Mouse (Mus musculus) spleen, postnatal 4 days (tissue): ENCODE data around the gene Pip4k2b.
"Not testable (repeated sequence)": the region's sequence is repeated elsewhere in the genome, so short reads cannot be mapped to it uniquely, and the experiment has no call there.

Source experiments
- DNase-seq, 2 experiments: peaks; one replicate each; pipeline ENCODE4 v3.0.0; 2022; ENCODE audit warnings: low spot score in 2 of 2

The Pip4k2b gene

DNA sequence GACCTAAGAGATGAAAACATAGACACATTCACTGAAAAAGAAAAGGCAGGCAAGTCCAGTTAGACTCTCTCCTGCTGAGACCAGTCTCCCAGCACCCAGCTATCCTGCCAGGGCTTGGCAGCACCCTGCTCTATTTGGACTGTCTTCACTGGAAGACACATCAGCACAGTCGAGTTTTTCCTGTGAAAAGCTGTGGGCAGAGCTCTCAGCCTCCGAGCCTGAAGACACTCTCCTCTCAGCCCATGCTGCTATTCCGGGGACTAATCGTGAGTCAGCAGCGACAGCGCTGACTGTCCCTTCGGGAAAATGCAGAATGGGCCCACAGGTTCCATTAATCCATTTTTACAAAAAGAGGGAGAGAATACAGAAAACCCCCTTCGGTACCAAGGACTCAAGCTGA lies 8.8 kb upstream of the Pip4k2b start:
- no peak for DNase-seq

DNA sequence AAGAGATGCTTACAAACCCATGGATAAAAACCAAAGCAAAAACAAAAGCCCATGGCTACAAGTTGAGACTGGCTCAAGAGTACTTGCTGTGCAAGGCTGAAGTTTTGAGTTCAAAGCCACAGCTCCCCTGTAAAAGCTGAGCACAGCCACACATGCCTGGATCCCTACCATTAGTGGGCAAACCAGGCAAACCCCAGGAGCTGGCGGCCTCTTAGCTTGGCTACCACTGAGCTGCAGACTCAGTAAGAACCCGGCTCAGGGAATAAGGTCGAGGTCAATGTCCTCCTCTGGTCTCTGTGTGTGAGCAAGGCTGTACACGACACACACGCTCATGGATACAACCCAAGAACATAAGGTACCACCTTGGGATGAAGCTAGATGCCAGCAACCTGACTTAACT lies 4.0 kb upstream of the Pip4k2b start:
- DNase-seq, result no peak

DNA sequence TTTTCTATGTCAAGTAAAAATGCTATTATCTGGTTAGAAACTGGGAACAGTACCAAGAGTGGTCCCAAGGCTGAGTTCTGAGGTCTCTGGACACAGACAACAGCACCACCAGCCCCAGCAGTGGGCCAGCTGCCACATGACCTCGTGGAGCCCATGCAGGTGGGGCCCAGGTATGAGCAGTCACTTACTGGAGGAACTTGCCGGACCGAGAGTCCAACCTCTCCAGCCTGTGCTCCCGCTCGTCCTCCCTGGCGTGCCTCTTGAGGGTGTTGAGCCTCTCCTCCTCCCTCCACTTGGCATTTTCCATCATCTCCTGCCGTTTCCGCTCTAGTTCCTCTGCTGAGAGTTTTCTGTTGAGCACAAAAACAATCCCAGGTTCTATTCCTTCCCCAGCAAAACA lies 3.3 kb upstream of the Pip4k2b start:
- no peak for DNase-seq

DNA sequence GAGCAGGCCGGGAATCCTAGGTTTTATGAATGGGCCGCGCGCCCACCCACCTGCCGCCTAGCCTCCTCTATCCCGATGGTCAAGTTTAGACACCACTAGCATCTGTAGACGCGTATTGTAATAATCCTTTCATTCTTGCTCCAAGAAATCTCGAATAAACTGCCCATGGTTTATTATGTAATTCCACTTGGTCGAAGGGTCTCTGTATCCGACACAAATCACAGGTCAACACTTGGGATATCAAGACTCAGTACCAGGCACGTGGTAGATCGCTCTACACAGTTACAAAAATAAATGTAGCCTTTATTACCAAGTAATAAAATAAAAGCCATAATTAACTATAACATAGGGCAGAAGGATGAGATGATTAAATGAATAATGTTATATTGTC lies 822 bp upstream of the Pip4k2b start:
- no peak for DNase-seq

DNA sequence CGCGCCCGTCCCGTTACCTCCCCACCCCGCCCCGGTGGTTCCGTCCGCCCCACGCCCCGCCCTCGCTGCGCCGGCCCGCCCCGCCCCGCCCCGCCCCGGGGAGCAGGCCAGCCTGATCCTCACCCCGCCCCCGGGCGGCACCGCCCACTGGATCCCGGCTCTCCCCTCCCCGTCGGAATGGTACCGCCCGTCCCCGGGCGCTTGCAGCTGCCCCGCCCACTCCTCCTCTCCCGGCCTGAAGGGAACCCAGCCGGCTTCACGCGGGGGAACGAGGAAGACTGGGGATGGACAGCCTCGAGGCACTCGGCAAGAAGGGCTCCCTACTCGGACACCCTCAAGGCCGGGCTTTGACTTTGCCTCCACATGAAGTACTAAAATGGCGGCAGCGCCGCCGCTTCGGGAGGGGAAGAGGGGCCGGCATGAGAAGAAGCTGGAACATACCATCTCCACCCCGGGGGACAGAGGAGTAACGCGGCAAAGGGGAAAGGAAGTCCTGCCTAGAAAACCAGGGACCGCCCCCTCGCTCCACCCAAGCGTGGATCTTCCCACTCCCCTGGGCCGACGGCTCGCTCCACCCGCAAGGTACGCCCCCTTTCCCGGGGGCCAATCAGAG lies 320 bp upstream of the Pip4k2b start:
- DNase-seq, result peak; percentile 99

DNA sequence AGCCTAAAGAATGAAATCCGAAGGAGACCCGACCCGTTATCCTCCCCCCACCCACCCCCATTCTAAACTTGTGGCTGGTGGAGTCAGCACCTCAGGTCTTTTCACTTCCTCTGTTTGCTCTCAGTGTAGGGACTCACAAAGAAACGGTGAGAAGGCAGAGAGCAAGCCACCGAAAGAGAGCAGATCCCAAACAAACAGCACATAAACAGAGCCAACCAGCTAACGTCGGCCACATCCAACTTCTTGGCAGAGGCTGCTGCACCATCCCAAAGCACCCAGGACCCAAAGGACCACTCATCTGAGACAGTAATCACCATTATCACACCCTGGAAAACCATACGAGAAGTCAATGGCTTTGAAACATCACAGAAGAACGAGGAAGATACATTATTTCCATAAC lies 1.1 kb downstream of the Pip4k2b start:
- peak in 1 of 2 experiments; percentile 66 for DNase-seq

DNA sequence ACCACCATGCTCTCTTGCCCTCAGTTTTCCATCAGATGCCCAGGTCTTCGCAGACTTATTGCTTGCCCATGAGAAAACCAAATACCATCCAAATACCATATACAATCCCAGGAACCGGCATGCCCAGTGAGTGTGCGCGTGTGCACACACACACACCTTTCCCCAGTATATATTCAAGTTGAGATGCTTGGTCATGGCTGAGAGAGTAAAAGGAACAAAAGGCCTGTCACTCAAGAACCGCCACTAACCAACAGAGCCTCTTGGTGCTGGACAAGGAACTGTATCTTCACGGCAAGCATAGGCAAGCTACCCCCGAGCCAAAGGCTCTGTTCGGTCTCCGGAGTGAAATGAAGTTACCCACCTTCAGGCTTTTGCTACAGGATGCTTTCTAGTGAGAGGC lies 1.9 kb downstream of the Pip4k2b start:
- peak in 1 of 2 experiments; percentile 62 for DNase-seq

DNA sequence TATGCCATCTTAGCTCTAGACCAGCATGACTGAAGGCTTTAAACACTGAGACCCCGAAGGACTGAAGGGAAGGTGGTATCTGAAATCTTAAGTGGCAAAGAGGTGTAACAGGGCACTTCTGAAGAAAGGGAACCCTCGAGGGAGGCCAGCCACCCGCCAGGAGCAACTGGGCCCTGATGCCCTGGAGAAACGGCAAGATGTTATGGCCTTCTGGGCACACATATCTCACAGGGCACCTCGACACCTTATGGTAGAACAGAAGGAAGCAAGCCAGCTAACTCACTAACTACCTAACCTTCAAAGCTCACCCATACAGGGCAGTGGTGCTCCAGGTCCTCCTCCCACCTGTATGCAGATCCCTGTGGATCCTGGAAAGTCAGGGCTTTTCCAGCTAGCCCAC lies 2.3 kb downstream of the Pip4k2b start:
- DNase-seq, result peak in 1 of 2 experiments; percentile 59

DNA sequence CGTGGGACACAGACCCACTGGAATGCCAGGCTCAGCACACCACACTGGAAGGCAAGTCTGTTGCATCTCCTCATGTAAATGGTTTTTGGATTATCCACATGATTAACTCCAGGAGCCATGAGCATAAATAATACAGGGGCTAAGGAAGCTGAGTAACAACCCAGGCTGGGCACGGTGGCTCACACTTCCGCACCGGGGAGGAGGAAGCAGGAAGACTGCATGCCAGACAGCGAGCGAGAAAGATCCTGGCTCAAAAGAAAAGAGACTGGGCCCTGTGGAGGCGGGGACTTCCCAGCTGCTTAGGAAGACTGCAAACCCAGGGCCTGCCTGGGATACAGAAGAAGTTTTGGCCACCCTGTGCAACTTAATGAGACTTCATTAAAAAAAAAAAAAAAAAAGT lies 4.3 kb downstream of the Pip4k2b start:
- DNase-seq, result peak in 1 of 2 experiments; percentile 61

DNA sequence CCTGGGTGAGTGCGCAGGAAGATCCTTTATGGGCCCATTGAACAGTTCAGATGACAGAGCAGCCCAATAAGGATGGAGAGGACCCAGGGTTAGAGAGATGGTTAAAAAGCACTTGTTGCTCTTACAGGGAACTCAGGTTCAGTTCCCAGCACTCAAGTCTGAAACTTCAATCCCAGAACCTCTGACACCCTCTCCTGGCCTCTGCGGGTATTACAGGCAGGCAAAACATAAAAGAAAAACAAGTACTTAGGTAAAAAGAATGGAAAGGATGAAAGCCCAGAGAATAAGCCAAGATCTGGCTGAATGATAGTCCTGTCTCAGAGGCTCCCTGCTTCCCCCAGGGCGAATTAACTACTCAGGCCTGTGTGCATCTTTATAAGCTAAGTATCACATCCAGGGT lies 5.3 kb downstream of the Pip4k2b start:
- peak in 1 of 2 experiments; percentile 60 for DNase-seq

DNA sequence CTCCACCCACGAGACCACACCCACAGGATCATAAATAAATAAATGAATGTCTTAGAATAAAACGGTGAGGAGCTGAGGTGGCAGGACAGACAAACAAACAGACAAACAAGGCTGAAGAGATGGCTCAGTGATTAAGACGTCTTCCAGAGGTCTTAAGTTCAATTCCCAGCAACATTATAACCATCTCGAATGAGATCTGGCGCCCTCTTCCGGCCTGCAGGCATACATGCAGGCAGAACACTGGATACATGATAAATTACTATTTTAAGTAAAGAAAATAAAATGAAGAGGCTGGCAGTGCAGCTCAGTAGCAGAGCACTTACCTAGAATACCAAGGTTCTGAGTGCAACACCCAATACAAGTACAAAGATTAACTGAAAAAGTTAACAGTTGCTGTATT lies 5.8 kb downstream of the Pip4k2b start:
- no peak for DNase-seq

DNA sequence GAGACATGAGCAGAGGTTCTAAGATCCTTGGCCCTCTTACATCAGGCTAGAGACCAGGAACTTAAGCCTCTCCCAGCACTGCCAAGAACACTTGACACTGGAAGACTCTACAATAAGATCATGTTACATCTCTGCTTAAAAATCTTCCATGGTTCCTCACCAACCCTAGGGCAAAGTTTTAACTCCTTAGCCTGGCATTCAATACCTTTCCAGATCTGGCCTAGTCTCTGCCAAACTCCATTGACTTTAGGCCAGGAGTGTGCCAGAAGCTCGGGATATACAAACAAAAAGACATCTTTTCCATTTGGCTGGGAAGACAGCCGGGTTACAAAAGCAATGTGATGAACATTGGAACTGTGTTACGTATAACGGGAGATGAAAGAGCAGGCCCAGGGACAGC lies 6.9 kb downstream of the Pip4k2b start:
- no peak for DNase-seq

DNA sequence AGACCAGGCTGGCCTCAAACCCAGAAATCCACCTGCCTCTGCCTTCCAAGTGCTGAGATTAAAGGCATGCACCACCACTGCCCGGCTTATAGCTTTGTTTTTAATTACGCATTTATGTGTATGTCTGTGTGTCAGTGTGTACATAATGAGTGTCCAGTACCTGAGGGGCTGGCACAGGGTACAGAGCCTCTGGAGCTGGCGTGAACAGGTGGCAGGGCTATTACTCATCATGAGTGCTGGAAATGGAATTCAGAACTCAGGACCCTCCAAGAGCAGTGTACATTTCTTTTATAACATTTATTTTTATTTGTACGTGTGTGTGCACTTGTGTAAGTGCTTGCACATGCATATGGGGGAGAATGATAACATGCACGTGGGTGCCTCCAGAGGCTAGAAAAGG lies 7.9 kb downstream of the Pip4k2b start:
- no peak for DNase-seq

DNA sequence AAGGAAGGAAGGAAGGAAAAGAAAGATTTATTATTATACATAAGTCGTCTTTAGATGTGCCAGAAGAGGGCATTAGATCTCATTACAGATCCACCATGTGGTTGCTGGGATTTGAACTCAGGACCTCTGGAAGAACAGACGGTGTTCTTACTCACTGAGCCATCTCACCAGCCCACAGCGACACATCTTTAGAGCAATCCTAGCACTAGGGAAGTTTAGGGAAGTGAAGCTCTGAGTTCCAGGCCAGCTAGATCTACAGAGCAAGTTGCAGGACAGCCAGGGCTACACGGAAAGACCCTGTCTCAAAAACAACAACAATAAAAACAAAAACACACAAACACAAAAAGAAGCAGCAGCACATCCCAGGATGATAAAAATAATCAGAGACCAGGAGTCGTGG lies 9.7 kb downstream of the Pip4k2b start:
- DNase-seq, result not testable (repeated sequence)

DNA sequence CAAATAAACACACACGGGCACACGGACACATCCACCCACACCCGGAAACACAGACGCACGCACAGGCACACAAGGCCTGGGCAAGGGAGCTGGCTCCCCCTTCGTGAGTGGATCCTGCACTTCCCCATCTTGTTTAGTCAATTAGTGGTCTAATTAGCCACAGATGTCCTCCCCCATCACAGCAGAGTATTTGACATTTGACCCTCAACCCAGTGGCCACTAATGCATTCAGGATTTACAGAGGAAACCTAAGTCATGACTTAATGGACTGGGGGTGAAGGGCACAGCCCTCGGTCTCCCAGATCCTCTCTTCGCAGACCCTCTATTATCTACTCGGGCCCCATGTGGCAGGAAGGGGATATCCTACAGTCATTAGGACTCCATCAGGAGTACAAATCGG lies 10.8 kb downstream of the Pip4k2b start:
- no peak for DNase-seq

DNA sequence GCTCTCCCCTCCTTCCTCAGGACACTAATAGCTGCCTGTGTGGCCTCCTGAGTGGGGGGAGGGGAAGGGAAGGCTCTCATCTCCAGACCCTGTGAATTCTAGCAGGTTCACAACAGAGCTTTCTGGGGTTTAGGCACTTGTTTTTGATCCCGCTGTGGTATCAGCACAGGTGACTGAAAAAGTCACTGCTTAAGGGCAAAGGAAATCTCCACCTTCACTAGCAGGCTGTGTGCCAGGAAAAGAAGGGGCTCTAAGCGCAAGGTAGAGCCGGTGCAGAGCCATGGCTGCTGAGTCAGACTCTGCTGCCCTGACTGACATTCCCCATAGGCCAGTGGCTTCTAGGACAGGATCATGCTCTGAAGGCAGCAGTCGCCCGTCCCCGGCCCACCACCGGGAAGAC lies 15.8 kb downstream of the Pip4k2b start:
- no peak for DNase-seq

DNA sequence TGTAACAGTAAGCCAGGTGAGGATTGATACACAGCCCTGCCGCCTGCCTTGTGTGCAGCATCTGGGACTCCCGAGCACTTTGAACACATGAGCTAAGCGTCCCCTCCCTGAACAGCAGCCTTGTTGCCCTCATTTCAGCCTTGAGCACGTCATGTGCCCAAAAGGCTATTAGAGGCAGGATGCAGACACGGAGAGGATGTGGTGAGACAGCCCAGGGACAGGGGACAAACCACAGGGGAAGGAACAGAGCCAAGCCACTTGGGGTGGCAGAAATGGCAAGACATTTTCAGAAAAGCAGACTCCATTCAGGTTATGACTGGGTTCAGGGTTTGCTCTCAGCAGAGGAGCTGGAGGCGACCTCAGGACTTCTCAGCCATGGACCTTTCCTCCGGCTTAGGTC lies 16.2 kb downstream of the Pip4k2b start:
- DNase-seq, result no peak

DNA sequence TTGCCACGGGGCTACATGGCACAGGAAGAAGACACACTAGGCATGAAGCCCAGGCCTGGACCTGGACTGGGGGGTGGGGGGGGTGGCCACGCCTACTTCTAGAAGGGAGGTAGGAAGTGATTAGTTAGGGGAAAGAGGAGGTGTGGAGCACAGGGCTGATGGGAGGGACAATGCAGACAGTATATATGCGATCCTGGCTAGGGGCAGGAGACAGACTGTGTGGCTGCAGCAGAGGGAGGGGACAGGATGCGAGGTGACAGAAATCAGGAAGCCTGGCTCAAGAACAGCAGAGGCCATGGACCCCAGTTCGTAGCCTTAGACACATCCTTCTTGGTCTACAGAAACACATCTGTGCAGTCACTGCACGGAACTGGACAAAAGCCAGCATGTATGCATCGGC lies 20.8 kb downstream of the Pip4k2b start:
- DNase-seq, result no peak

DNA sequence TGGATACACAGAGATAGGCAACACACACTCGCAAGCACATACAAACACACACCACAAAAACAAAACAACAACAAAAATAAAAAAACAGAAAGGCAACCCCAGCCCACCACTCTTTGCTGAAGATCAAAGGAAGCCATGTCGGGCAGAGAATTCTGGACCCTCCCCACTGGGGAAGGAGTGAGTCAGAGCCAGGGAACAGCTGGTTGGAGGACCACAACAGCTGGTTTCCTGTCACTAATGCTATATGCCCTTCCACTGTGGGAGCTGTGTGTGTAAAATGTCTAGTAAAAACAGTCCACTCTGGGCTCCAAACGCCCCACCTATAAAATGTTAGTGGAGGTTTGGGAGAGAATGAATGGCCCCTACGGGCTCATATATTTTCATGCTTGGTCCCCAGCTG lies 23.2 kb downstream of the Pip4k2b start:
- no peak for DNase-seq

DNA sequence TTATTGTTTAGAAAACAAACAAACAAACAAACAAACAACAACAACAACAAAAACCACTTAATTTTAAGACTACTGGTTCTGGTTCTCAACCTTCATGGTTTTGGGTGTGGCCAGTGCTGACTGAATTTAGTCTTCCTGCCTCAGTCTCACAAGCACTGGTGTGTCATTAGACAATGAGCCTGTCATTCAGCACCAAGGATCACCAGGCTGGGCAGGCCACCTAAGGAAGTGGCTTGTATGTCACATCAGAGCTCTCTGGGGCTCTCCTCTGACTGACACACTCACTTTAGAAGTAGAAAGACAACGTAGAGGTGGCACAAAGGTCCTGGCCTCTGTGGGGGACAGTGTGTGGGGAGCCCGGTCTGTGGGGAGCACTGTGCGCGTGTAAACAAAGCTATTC lies 25.5 kb downstream of the Pip4k2b start:
- DNase-seq, result no peak

DNA sequence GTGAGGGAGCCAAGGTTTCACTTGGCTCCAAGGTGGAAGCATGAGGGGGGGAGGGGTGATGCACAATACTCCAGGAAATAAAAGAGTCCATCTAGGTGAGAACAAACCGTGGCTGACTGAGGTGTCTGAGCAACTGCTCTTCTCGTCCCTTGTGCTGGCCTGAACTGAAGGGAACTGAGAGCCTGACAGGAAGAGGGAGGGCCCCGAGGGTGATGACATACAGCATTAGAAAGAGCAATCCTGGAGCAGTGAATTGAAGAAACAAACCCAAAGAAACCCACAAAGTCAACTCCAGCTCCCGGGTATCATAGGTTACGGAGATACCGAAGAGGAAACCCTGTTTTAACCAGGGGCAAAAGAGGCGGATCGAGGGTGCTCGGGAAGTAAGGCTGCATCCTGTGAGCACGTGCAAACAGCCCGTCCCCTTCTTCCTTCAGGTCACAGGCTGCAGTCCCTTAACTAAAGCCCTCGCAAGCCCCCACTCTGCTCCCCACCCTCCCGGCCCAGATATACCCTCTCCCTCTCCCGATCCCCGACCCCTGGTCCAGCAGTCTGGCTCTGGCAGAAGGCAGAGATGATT lies 26.1 kb downstream of the Pip4k2b start:
- DNase-seq, result peak in 1 of 2 experiments; percentile 31

DNA sequence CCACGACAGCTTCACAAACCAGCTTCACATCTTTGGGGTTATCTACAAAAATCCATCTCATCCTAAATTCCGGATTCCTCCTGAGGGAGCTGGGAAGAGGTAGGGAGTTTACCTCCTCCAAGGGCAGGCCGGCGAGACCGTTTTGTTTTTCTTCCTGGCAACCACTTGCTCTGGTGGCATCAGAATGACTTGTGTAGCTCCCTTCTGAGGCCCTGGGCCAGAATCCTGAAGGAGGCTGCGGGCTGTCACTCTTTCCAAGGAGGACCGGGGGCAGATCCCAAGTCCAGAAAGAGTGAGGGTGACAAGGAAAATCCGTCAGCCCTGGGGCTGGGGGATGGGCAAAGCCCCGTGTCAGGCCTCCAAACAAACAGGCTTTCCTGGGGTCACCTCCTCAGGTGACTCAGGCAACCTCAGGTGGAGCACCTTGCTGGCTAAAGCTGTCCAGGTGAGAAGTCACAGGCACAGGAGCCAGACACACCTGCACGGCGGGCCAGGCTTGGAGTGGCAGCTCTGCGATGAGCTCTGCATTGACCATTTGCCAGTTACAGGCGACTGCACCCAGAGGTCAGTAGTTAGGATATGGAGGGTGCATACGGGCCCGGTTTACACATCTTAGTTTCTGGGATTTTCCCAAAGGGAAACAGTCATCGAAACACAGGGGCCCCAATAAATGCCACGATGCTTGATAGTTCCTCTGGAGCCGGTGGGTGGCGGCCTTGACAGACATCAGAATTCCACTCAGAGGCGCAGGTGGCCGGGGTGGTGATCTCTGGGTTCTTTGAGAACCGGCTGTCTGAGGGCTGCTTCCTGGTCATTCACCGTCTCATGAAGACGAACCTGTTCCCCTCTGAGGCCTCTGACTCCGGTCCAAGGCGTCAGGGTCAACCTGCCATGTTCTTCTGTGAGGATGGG lies 26.9 kb downstream of the Pip4k2b start:
- DNase-seq, result no peak

DNA sequence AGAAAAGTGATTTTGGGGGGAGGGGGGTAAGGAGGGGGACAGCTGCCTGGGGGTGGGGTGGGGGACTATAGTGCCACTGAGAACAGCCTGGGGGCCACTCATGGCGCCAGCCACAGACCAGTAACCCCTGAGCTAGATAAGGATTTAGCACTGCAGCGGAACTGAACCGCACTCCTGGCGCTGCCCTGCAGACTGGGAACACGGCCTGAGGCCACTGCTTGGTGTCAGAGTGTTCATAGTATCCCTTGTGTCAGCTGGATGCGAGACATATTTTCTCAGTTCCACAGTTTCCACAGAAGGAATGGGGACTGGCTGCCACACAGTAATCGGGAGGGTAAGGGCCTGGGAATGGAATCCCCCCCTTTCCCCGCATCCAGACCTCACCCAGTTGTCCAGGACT lies 28.5 kb downstream of the Pip4k2b start:
- DNase-seq, result no peak
